Mouse (Mus musculus): Measurements from ENCODE around the gene Adgrl2.

Gene Adgrl2

GRCm38 (mm10) chr3:148821632-148822031, 168.7 kb downstream of the Adgrl2 start:
- DNase-seq (ENCODE audit: low read depth) = no peak

GRCm38 (mm10) chr3:148819323-148820046, 170.9 kb downstream of the Adgrl2 start:
- DNase-seq (ENCODE audit: low read depth) = no peak

DNA sequence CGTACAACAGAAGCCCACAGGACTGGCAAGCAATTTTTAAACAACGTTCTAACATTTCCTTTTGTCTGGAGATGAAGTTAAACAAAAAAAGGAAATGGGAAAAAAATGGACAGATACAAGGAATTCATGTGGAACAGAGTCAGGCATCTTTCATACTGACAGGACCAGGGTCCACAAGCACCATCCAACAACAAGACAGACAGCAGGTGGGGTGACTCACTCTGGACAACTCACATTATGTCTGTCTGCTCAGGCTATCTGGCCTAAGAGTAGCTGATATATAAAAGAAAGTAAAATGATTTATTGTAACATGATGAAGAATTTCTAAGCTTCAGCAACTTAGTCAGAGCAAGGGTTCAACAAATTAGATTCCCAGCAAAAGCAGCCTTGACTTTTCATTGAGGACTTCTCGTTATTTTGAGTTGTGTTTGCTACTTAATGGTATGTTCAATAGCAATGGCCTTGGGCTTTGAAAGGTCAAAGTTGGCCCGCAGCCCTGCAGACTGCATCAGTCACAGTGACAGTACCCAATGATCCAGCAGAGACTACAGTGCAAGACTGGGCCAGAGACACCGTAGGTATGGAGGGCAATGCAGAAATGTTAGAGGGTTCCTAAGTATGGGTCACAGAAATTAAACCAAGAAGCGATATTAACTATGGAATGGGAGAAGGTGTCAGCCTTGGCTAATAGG, 171.8 kb downstream of the Adgrl2 start:
- DNase-seq (ENCODE audit: low read depth) = no peak

DNA sequence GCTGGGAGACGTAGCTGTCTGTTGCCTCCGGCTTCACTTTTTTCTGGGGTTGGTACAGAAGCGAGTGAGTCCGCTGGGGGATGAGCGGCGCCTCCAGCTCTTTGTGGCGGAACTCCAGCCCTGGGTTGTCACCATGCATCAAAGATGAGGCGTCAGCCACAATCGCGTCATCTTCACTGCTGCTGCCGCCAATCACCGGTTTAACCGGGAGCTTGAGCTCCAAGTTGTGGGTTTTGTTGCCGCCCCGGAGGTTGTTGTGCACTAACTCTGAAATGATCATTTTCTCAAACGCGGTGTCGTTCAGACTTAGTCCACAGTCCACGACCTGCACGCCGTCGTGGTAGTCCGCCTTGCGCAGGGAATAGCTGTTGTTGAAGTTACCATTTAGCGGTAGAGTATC, 172.9 kb downstream of the Adgrl2 start:
- DNase-seq (ENCODE audit: low read depth) = no peak

DNA sequence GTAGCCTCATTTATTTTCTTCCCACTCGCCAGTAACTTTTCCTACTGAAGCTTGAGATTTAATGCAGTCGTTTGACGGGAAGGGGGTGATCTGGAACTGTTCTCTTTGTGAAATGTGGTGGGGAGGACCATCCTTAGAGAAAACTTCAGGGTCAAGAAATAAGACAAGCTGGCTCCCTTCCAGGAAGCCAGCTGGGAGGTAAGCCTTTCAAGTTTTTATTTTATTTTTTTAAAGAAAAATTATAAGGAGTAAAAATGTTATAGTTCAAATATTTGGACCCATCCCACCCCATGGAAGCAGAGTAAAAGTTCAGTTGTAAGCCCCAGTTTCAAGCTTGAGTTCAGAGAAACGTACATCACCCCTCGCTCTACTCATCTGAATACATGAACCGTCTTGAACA, 177.2 kb downstream of the Adgrl2 start:
- DNase-seq (ENCODE audit: low read depth) = no peak

DNA sequence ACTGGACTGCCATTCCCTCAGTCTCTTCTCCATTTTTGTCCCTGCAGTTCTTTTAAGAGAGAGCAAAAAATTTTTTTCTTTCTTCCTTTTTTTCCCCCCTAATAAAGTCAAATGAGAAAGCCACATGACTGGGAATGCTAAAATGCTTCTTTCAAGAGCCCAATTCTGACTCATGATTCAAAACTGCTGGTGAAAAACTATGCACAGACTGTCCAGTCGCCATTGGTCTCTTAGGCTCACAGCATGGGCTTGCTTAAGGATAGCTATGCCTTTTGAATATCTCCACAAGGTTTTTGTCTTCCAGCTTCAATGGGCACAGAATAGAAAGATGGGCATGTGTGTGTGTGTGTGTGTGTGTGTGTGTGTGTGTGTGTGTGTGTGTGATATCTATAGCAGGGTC, 178.3 kb downstream of the Adgrl2 start:
- no peak for DNase-seq (ENCODE audit: low read depth)

DNA sequence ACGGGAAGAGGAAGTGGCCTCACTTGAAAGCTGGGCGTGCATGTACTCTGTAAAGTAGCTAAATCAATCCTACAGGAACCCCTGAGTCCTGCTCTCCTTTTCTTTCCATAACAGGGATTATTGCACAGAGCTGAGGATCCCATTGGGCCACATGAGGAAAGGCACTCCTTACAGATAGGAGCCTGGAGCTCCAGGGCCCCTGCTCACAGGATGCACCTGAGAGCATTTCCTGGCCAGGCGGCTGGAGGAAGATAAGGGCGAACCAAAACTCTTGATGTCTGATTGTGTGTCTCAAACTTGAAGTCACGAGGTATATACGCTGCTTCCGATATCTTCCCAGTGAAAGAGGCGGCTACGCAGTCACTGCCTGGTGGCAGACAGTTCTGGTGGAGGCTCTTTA, 183.4 kb downstream of the Adgrl2 start:
- DNase-seq (ENCODE audit: low read depth) = peak; percentile 68

DNA sequence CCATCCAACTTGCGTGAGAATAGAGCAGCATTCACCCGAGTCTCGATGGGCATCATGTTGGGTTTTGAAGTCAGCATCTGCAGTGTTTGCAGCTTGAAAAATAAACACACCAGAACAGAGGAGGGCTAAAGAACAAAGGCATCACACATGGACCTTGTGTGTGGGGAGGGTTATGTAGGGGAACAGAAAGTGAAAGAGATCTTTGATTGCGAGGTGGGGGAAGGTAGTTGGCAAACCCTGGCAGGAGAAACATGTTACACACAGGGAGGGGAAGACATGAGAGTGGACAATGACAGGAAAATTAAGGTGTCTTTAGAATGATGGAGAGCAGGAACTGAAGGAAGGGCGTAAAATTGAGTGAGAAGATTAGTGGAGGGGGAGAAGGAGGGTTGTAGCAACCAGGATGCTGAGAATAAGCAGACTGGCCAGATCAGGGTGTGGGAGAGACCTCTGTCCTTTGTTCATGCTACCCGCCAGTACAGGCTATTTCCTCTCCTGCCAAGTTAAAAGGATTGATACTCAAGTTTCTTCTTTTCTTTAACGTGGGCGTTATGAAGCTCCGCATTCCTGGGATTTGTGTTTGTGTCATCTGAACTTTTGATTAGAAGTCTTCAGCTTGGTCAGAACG, 197.0 kb downstream of the Adgrl2 start:
- DNase-seq (ENCODE audit: low read depth) = peak; percentile 32

DNA sequence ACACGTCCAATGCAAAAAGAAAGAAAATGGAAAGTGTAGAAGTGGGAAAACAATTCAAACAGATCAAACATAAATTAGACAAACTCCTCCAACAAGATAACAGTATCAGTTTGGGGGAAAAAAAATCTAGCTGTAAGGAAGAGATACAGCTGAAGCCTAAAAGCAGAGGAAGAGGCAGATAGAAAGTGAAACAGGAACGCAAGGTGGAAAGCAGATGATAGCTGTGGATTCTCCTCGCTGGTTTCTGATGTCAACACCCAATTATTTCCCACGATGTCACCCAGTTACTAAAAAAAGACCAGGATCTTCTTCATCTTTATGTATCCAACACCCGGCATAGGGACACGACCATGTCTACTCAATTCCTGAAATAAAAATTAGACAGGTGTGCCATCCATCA, 220.0 kb downstream of the Adgrl2 start:
- no peak for DNase-seq (ENCODE audit: low read depth)
